Mouse (Mus musculus): ENCODE results near the gene Phka2. TPM values are rescaled to one million over a fixed set of nuclear protein-coding genes. Genes with fewer than 3 reads are reported as not detected.
A peak's percentile ranks its signal among the peaks of the same experiment; 100 is the strongest.

The Phka2 gene
- polyA plus RNA-seq, 1 experiment from 2014 or later, result 13.1 TPM

GRCm38 (mm10) chrX:160542772-160543171 is 40.8 kb downstream of the Phka2 start:
- Histone ChIP-seq H3K27ac (no peak overlapping the region), H3K9me3 (no peaks in the 10 kb centered on the region), H3K4me1 (replicated peaks) (no peaks in the 10 kb centered on the region), H3K4me3 (no peak overlapping the region), H3K36me3 (peaks cover 9% of the 10 kb centered on the region; the same call in 1 of the 2 replicates), H3K27me3 (0 out of 2 replicates have a peak, but pooled peaks cover 3% of the 10 kb centered on the region), H3K9ac (no peak overlapping the region), H3K4me2 (no peak overlapping the region)
- no peak for ATAC-seq (ENCODE audit: low FRiP score)
- WGBS, result 80% methylated on average over 2 of the region's 2 CpGs

- H3K27me3 ChIP-seq, result peaks cover 17% of the 10 kb centered on the region; the same call in 1 of the 2 replicates
- no peak overlapping the region for H3K4me2 ChIP-seq
- 87% methylated on average over 1 of the region's 1 CpGs for WGBS
- ATAC-seq (ENCODE audit: low FRiP score), result no peak
- no peak overlapping the region for H3K27ac ChIP-seq
- H3K4me1 ChIP-seq (replicated peaks), result no peaks in the 10 kb centered on the region
- H3K4me3 ChIP-seq, result no peak overlapping the region
- H3K9ac ChIP-seq, result no peak overlapping the region
- no peaks in the 10 kb centered on the region for H3K9me3 ChIP-seq
- H3K36me3 ChIP-seq, result peaks cover 6% of the 10 kb centered on the region; the same call in 1 of the 2 replicates
Measured at GRCm38 (mm10) chrX:160548875-160549274, 46.9 kb downstream of the Phka2 start.

- Histone ChIP-seq H3K4me1 (replicated peaks) (no peaks in the 10 kb centered on the region), H3K9me3 (no peaks in the 10 kb centered on the region), H3K9ac (no peak overlapping the region), H3K27me3 (peaks cover 22% of the 10 kb centered on the region; the same call in 1 of the 2 replicates), H3K4me2 (no peak overlapping the region), H3K27ac (no peak overlapping the region), H3K36me3 (no peaks in the 10 kb centered on the region), H3K4me3 (no peak overlapping the region)
- ATAC-seq (ENCODE audit: low FRiP score), result no peak
- WGBS, result 66% methylated on average over 4 of the region's 4 CpGs
Measured at GRCm38 (mm10) chrX:160552066-160552465, 50.1 kb downstream of the Phka2 start.

- ATAC-seq (ENCODE audit: low FRiP score), result 0 out of 2 replicates have a peak, but pooled peaks have one; percentile 46
- no peaks in the 10 kb centered on the region for H3K4me1 ChIP-seq (replicated peaks)
- H3K27me3 ChIP-seq, result peaks cover 12% of the 10 kb centered on the region; the same call in 1 of the 2 replicates
- no peaks in the 10 kb centered on the region for H3K9me3 ChIP-seq
- no peak overlapping the region for H3K9ac ChIP-seq
- H3K4me3 ChIP-seq, result no peak overlapping the region
- 71% methylated on average over 5 of the region's 5 CpGs for WGBS
- H3K4me2 ChIP-seq, result no peak overlapping the region
- no peak overlapping the region for H3K27ac ChIP-seq
- no peaks in the 10 kb centered on the region for H3K36me3 ChIP-seq
Measured at GRCm38 (mm10) chrX:160583589-160583988, 81.6 kb downstream of the Phka2 start.

- Histone ChIP-seq H3K36me3 (no peaks in the 10 kb centered on the region), H3K4me3 (no peak overlapping the region), H3K9ac (no peak overlapping the region), H3K9me3 (no peaks in the 10 kb centered on the region), H3K27me3 (peaks cover 9% of the 10 kb centered on the region; the same call in 1 of the 2 replicates), H3K27ac (no peak overlapping the region), H3K4me1 (replicated peaks) (no peaks in the 10 kb centered on the region), H3K4me2 (no peak overlapping the region)
- 92% methylated on average over 4 of the region's 4 CpGs for WGBS
- ATAC-seq (ENCODE audit: low FRiP score), result no peak
Measured at GRCm38 (mm10) chrX:160584148-160584838, 82.3 kb downstream of the Phka2 start.

GRCm38 (mm10) chrX:160585110-160585509 is 83.1 kb downstream of the Phka2 start:
- Histone ChIP-seq H3K4me3 (no peak overlapping the region), H3K4me1 (replicated peaks) (no peaks in the 10 kb centered on the region), H3K4me2 (no peak overlapping the region), H3K9me3 (no peaks in the 10 kb centered on the region), H3K9ac (no peak overlapping the region), H3K36me3 (no peaks in the 10 kb centered on the region), H3K27ac (no peak overlapping the region), H3K27me3 (peaks cover 9% of the 10 kb centered on the region; the same call in 1 of the 2 replicates)
- 76% methylated on average over 1 of the region's 1 CpGs for WGBS
- ATAC-seq (ENCODE audit: low FRiP score), result no peak

GRCm38 (mm10) chrX:160588523-160588922 is 86.6 kb downstream of the Phka2 start:
- Histone ChIP-seq H3K27me3 (peaks cover 30% of the 10 kb centered on the region; the same call in 1 of the 2 replicates), H3K4me3 (no peak overlapping the region), H3K36me3 (no peaks in the 10 kb centered on the region), H3K9ac (no peak overlapping the region), H3K4me2 (no peak overlapping the region), H3K4me1 (replicated peaks) (no peaks in the 10 kb centered on the region), H3K27ac (no peak overlapping the region), H3K9me3 (no peaks in the 10 kb centered on the region)
- WGBS, result 82% methylated on average over 4 of the region's 4 CpGs
- ATAC-seq (ENCODE audit: low FRiP score), result no peak

GRCm38 (mm10) chrX:160590147-160590546 is 88.2 kb downstream of the Phka2 start:
- ATAC-seq (ENCODE audit: low FRiP score), result no peak

GRCm38 (mm10) chrX:160592933-160593332 is 91.0 kb downstream of the Phka2 start:
- Histone ChIP-seq H3K9me3 (no peaks in the 10 kb centered on the region), H3K36me3 (no peaks in the 10 kb centered on the region), H3K9ac (no peak overlapping the region), H3K4me1 (replicated peaks) (no peaks in the 10 kb centered on the region), H3K27me3 (peaks cover 28% of the 10 kb centered on the region; the same call in 1 of the 2 replicates), H3K4me2 (no peak overlapping the region), H3K4me3 (no peak overlapping the region), H3K27ac (no peak overlapping the region)
- ATAC-seq (ENCODE audit: low FRiP score), result no peak
- WGBS, result 84% methylated on average over 6 of the region's 6 CpGs

More at GRCm38 (mm10) chrX:160590147-160590546, 88.2 kb downstream of the Phka2 start:
- H3K9ac ChIP-seq, result no peak overlapping the region
- H3K27me3 ChIP-seq, result peaks cover 25% of the 10 kb centered on the region; the same call in 1 of the 2 replicates
- no peaks in the 10 kb centered on the region for H3K36me3 ChIP-seq
- WGBS, result 97% methylated on average over 7 of the region's 7 CpGs
- H3K4me2 ChIP-seq, result no peak overlapping the region
- H3K4me3 ChIP-seq, result no peak overlapping the region
- H3K4me1 ChIP-seq (replicated peaks), result no peaks in the 10 kb centered on the region
- H3K27ac ChIP-seq, result no peak overlapping the region
- H3K9me3 ChIP-seq, result no peaks in the 10 kb centered on the region

- peaks cover 15% of the 10 kb centered on the region for H3K4me1 ChIP-seq (replicated peaks)
- H3K9ac ChIP-seq, result no peak overlapping the region
- H3K27me3 ChIP-seq, result peaks cover 25% of the 10 kb centered on the region; the same call in 1 of the 2 replicates
- peak overlapping the region; percentile 62 for H3K27ac ChIP-seq
- 72% methylated on average over 2 of the region's 2 CpGs for WGBS
- ATAC-seq (ENCODE audit: low FRiP score), result no peak
- H3K4me3 ChIP-seq, result no peak overlapping the region
- H3K36me3 ChIP-seq, result no peaks in the 10 kb centered on the region
- no peaks in the 10 kb centered on the region for H3K9me3 ChIP-seq
- H3K4me2 ChIP-seq, result no peak overlapping the region
Measured at GRCm38 (mm10) chrX:160598055-160598454, 96.1 kb downstream of the Phka2 start.

GRCm38 (mm10) chrX:160598562-160599458 is 96.8 kb downstream of the Phka2 start:
- Histone ChIP-seq H3K36me3 (no peaks in the 10 kb centered on the region), H3K27ac (peak overlapping the region; percentile 62), H3K4me1 (replicated peaks) (peaks cover 15% of the 10 kb centered on the region), H3K4me3 (no peak overlapping the region), H3K4me2 (no peak overlapping the region), H3K9ac (no peak overlapping the region), H3K9me3 (no peaks in the 10 kb centered on the region), H3K27me3 (peaks cover 28% of the 10 kb centered on the region)
- ATAC-seq (ENCODE audit: low FRiP score), result peak; percentile 88
- 31% methylated on average over 3 of the region's 3 CpGs for WGBS

- Histone ChIP-seq H3K27ac (no peak overlapping the region), H3K9ac (no peak overlapping the region), H3K4me2 (no peak overlapping the region), H3K27me3 (peaks cover 47% of the 10 kb centered on the region), H3K36me3 (no peaks in the 10 kb centered on the region), H3K9me3 (no peaks in the 10 kb centered on the region), H3K4me1 (replicated peaks) (peaks cover 15% of the 10 kb centered on the region), H3K4me3 (no peak overlapping the region)
- WGBS, result 55% methylated on average over 3 of the region's 3 CpGs
- no peak for ATAC-seq (ENCODE audit: low FRiP score)
Measured at GRCm38 (mm10) chrX:160601053-160601452, 99.1 kb downstream of the Phka2 start.
